Mouse (Mus musculus) heart, adult 2 months (tissue): ENCODE results near the gene Klhdc10.

Experiments used
- CTCF ChIP-seq: fragments of 200-600 bp; IDR thresholded peaks from 2 replicates; pipeline ENCODE4 v1.8.1; 2022; ENCODE audit warnings: antibody characterized with exemption, mild to moderate bottlenecking, moderate library complexity
- EP300 ChIP-seq: fragments of 200-500 bp; IDR thresholded peaks from 2 replicates; pipeline ENCODE4 v1.6.1; 2011; ENCODE audit warnings: low read depth, low read length, control low read depth; ENCODE audit not compliant: insufficient read depth
- POLR2A ChIP-seq: fragments of 200-500 bp; IDR thresholded peaks from 2 replicates; pipeline ENCODE4 v1.6.1; 2011; ENCODE audit warnings: mild to moderate bottlenecking, low read depth, low read length, control low read depth; ENCODE audit not compliant: insufficient read depth

- TF ChIP-seq CTCF, result no peak
- TF ChIP-seq EP300, result peak; percentile 67
- TF ChIP-seq POLR2A, result peak; percentile 33; the same call in 1 of the 2 replicates
Observed at GRCm38 (mm10) chr6:30375791-30376190, 25.9 kb upstream of the Klhdc10 start.
